Mouse (Mus musculus): ENCODE measurements around the gene Apol6.

DNA sequence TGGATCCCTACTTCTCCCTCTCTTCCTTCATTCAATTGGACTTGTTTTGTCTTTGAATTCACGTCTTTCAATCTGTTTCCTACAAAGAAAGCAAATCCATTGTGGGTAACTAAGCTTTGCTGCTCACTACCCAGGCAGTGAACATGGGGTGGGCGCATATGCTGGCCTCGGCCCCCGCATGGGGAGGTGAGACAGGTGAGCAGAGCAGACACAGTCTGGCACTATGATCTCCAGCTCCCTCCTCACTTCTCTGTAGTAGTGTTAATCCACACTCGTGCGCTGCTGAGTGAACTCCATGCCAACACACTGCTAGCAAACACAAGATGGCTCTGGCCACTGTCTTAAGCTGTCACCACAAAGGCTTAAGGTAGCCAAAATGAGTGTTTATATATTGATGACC, 52.8 kb downstream of the Apol6 start:
- TF ChIP-seq CTCF (IDR thresholded peaks at IDR 0.05 in 2 of 3, conservative IDR thresholded peaks at IDR 0.05 in 1 of 3; ENCODE audit: control insufficient read depth in 1 of 3, insufficient read depth in 1 of 3, low read depth in 2 of 3, low read length in 3 of 3, poor library complexity in 1 of 3, severe bottlenecking in 1 of 3) = no peak
- no peak for TF ChIP-seq HCFC1 (IDR thresholded peaks at IDR 0.05; ENCODE audit: low read depth, low read length)
- no peak for TF ChIP-seq MAX (IDR thresholded peaks at IDR 0.05; ENCODE audit: low read length)
- no peak for TF ChIP-seq NELFE (IDR thresholded peaks at IDR 0.05; ENCODE audit: low read depth, low read length)
- no peak for TF ChIP-seq ELF1 (IDR thresholded peaks at IDR 0.05; ENCODE audit: low read depth, low read length)
- no peak for TF ChIP-seq POLR2A (IDR thresholded peaks at IDR 0.05; ENCODE audit: control insufficient read depth in 1 of 2, insufficient read depth in 1 of 2, low read depth in 1 of 2, low read length in 2 of 2, poor library complexity in 1 of 2)

Data from MEL (cell line).